Mouse (Mus musculus) myocyte (in vitro differentiated cells): Measurements from ENCODE around the gene Olfr373. TPM values are rescaled to one million over a fixed set of nuclear protein-coding genes. Genes with fewer than 3 reads are reported as not detected.
"Not testable (repeated sequence)": the region's sequence is repeated elsewhere in the genome, so short reads cannot be mapped to it uniquely, and the experiment has no call there.

Experiments used
- H3K27me3 ChIP-seq: one replicate; pipeline ENCODE4 v1.6.1; 2011; ENCODE audit not compliant: control insufficient read depth, insufficient read depth, insufficient read length
- H3K36me3 ChIP-seq: one replicate; pipeline ENCODE4 v1.6.1; 2011; ENCODE audit not compliant: control insufficient read depth, insufficient read depth
- H3K4me2 ChIP-seq: one replicate; pipeline ENCODE4 v1.6.1; 2011; ENCODE audit warnings: low read depth, control low read depth
- H3K4me3 ChIP-seq: one replicate; pipeline ENCODE4 v1.5.1; 2011; ENCODE audit warnings: mild to moderate bottlenecking, control low read depth, moderate library complexity
- H3K79me2 ChIP-seq: one replicate; pipeline ENCODE4 v1.6.1; 2011; ENCODE audit not compliant: control insufficient read depth, insufficient read depth
- H3ac ChIP-seq: one replicate; pipeline ENCODE4 v1.6.1; 2011; ENCODE audit not compliant: control insufficient read depth, insufficient read length
- CEBPB ChIP-seq: IDR thresholded peaks from 2 replicates; pipeline ENCODE4 v1.6.1; 2011; ENCODE audit warnings: mild to moderate bottlenecking, moderate library complexity; ENCODE audit not compliant: poor library complexity, insufficient read depth, severe bottlenecking
- E2F4 ChIP-seq: IDR thresholded peaks from one replicate; pipeline ENCODE4 v1.6.1; 2011; ENCODE audit warnings: mild to moderate bottlenecking, control low read depth, moderate library complexity; ENCODE audit not compliant: insufficient read depth
- MAX ChIP-seq: IDR thresholded peaks from one replicate; pipeline ENCODE4 v1.6.1; 2011; ENCODE audit warnings: low read depth, mild to moderate bottlenecking, control low read depth
- MYOD1 ChIP-seq, 3 experiments: IDR thresholded peaks; one replicate each; pipeline ENCODE4 v1.6.1; 2011; ENCODE audit warnings: control low read depth in 2 of 3, low read depth in 2 of 3, mild to moderate bottlenecking in 2 of 3, moderate library complexity in 1 of 3; ENCODE audit not compliant: insufficient read length in 2 of 3, control insufficient read depth in 1 of 3
- MYOG ChIP-seq, 3 experiments: IDR thresholded peaks; one replicate each; pipeline ENCODE4 v1.6.1; 2011; ENCODE audit warnings: control low read depth in 2 of 3, low read depth in 2 of 3, mild to moderate bottlenecking in 2 of 3; ENCODE audit not compliant: insufficient read length in 2 of 3, control insufficient read depth in 1 of 3, insufficient read depth in 1 of 3
- POLR2A ChIP-seq: IDR thresholded peaks from one replicate; pipeline ENCODE4 v1.6.1; 2011; ENCODE audit warnings: low read depth, mild to moderate bottlenecking, control low read depth, moderate library complexity; ENCODE audit not compliant: insufficient read length
- POLR2AphosphoS2 ChIP-seq: IDR thresholded peaks from one replicate; pipeline ENCODE4 v1.6.1; 2011; ENCODE audit warnings: low read depth, control low read depth; ENCODE audit not compliant: insufficient read length
- REST ChIP-seq: IDR thresholded peaks from one replicate; pipeline ENCODE4 v1.6.1; 2011; ENCODE audit warnings: mild to moderate bottlenecking, control low read depth, moderate library complexity; ENCODE audit not compliant: insufficient read depth, insufficient read length
- SRF ChIP-seq: IDR thresholded peaks from one replicate; pipeline ENCODE4 v1.6.1; 2011; ENCODE audit warnings: low read depth; ENCODE audit not compliant: control insufficient read depth, insufficient read length
- TCF12 ChIP-seq: IDR thresholded peaks from one replicate; pipeline ENCODE4 v1.6.1; 2011; ENCODE audit warnings: mild to moderate bottlenecking, control low read depth; ENCODE audit not compliant: poor library complexity, insufficient read depth, severe bottlenecking
- TCF3 ChIP-seq: IDR thresholded peaks from one replicate; pipeline ENCODE4 v1.6.1; 2011; ENCODE audit warnings: low read depth, control low read depth; ENCODE audit not compliant: insufficient read length
- USF1 ChIP-seq: IDR thresholded peaks from one replicate; pipeline ENCODE4 v1.6.1; 2011; ENCODE audit warnings: low read depth, mild to moderate bottlenecking, control low read depth, moderate library complexity
- polyA plus RNA-seq: library from polyadenylated mRNA; unstranded; fragments of >200 nt; fragmentation: generic; extraction: Trizol; gene quantifications from one replicate; pipeline ENCODE4 v1.2.1, GENCODE M21; 2012; ENCODE audit warnings: missing spikeins

Olfr373 gene
- not detected for polyA plus RNA-seq

DNA sequence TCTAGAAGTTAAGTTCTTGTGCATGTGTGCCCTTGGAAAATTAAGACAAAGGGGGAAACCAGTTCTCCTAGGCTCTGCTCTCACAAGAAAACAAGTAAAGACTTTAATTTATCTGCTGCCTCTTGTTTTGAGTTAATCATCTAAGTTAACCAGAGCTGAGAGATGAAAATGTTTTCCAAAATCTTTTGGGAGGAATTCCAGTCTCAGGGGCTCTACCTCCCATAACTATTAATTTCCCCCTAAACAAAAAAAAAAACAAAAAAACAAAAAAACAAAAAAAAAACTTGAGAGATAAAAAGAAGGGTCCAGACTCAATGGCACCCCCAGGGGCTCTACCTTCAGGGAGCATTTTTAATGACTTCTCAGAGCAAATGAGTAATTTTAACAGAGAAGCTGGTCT lies at the start of gene Olfr373:
Olfr373 (plus strand) TSS at position 301 of the 400 bp plus-strand sequence.
- not testable (repeated sequence) for H3K36me3 ChIP-seq, H3K4me2 ChIP-seq, H3ac ChIP-seq, H3K4me3 ChIP-seq, H3K79me2 ChIP-seq, H3K27me3 ChIP-seq

DNA sequence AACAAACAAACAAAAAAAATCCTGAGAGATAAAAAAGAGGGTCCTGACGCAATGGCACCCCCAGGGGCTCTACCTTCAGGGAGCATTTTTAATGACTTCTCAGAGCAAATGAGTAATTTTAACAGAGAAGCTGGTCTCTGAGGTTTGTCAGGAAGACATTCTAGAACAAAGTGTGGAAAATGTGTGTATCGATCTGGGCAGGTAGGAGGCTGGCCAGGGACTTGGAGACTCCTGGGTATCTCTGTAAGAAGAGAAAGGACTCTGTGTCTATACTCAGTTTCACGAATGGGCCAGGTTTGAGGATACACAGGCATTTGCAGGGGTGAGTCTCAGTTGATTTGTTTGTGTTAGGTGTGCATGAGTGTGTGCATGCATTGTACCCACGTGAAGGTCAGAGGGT lies 42.1 kb upstream of the Olfr373 start, which contains the start of gene Olfr372:
Olfr372 (plus strand) TSS at position 301 of the 400 bp plus-strand sequence.
- H3K4me2 ChIP-seq, H3ac ChIP-seq, H3K79me2 ChIP-seq, H3K36me3 ChIP-seq, H3K4me3 ChIP-seq, H3K27me3 ChIP-seq: not testable (repeated sequence)

DNA sequence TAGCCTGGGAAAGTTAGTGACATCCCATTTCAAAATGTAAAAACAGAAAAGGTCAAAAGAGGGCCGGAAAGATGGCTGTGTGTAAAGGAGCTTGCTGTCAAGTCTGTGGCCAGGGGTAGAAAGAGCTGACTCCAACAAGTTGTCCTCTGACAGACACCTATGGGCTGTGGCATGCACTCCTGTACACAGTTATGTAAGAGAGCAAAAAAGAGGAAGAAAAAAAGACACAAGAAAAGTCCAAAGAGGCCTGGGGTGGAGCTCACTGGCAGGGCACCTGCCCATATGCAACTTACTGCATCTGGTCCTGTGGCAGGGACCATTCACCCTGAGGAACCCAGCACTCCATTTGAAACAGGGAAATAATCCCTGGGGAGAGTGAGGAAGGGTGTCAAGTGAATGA lies 40.5 kb upstream of the Olfr373 start:
- no peaks in the 10 kb centered on the region for H3K79me2 ChIP-seq
- H3K4me2 ChIP-seq, result no peak overlapping the region
- H3K4me3 ChIP-seq, result no peak overlapping the region
- TF ChIP-seq CEBPB (no peak), POLR2AphosphoS2 (no peak), POLR2A (no peak), MAX (no peak), E2F4 (no peak), USF1 (no peak), SRF (no peak)
- H3K27me3 ChIP-seq, result no peaks in the 10 kb centered on the region
- H3K36me3 ChIP-seq, result no peaks in the 10 kb centered on the region
- H3ac ChIP-seq, result no peak overlapping the region

DNA sequence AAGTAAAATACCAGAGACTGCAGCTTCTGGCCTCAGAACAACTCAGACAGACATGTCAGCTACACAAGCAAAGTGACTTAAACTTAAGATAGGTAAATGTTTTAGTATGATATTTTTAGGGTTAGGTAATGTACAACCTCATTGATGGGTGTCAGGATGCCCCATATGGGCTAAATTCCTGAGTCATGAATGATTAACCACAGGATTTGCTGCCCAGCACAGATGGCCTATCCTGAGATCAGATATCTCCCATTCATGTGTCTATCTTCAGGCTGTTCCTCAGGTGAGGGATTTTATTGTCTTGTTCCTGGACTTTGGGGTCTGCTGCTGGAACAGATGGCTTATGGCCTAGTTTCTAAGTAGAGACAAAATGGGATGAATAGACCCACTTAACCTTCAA lies 28.3 kb upstream of the Olfr373 start:
- H3K36me3 ChIP-seq, H3ac ChIP-seq, H3K27me3 ChIP-seq, H3K4me2 ChIP-seq, H3K4me3 ChIP-seq, H3K79me2 ChIP-seq: not testable (repeated sequence)

DNA sequence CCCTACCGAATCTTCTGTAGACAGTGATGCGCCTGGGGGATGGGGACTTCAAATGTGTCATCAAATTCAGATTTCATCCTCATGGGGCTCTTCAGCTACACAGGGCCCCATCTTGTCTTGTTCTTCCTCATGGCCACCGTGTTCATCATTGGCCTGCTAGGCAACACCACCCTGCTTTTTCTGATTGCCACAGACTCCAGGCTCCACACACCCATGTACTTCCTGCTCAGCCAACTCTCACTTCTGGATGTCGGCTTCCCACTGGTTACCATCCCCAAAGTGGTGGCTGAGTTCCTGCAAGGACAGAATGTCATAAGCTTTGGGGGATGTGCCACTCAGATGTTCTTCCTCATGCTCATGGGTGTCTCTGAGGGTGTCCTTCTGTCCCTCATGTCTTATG lies 25.3 kb upstream of the Olfr373 start:
- not testable (repeated sequence) for H3K4me2 ChIP-seq, H3K27me3 ChIP-seq

DNA sequence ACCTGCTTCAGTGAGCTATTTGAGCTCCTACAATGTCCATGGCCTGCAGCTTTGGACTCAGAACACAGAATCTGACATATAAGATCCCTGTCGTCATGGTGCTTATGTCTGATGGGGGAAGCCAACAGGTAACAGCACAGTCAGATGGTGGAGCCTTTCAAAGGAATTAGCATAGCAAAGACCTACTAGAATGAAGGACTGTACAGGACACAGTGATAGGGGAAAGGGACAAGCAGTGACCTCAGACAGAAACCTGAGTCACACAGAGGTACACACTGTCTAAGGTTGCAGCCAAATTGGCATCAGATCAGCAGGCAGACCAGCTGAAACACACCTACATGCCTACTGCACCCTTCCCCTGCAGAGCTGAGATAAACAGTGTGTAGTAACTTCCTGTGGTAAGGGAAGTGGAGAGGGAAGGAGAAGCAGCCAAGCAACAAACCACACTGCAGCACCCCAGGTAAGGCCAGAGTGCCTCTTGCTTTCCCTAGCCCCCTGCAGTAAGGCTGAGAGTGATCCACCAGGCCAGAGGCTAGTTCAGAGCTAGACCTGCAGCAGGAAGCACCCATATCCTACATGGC lies 16.1 kb upstream of the Olfr373 start:
- H3K36me3 ChIP-seq, H3K27me3 ChIP-seq, H3K4me2 ChIP-seq, H3K4me3 ChIP-seq, H3ac ChIP-seq, H3K79me2 ChIP-seq: not testable (repeated sequence)

More for the DNA sequence above, 25.3 kb upstream of the Olfr373 start:
- not testable (repeated sequence) for H3K36me3 ChIP-seq, H3ac ChIP-seq, H3K4me3 ChIP-seq, H3K79me2 ChIP-seq

DNA sequence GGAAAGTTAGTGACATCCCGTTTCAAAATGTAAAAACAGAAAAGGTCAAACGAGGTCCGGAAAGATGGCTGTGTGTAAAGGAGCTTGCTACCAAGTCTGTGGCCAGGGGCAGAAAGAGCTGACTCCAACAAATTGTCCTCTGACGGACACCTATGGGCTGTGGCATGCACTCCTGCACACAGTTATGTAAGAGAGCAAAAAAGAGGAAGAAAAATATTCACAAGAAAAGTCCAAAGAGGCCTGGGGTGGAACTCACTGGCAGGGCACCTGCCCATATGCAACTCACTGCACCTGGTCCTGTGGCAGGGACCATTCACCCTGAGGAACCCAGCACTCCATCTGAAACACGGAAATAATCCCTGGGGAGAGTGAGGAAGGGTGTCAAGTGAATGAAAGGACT lies 1.8 kb downstream of the Olfr373 start:
- TF ChIP-seq MAX, result no peak
- no peak for TF ChIP-seq E2F4
- TF ChIP-seq REST, result no peak
- no peak for TF ChIP-seq MYOD1 (IDR thresholded peaks at IDR 0.05; ENCODE audit: control insufficient read depth in 1 of 3, insufficient read length in 2 of 3, low read depth in 2 of 3)
- TF ChIP-seq TCF12, result no peak
- TF ChIP-seq CEBPB, result no peak
- TF ChIP-seq SRF, result no peak
- no peak for TF ChIP-seq MYOG (IDR thresholded peaks at IDR 0.05; ENCODE audit: control insufficient read depth in 1 of 3, insufficient read depth in 1 of 3, insufficient read length in 2 of 3, low read depth in 2 of 3)
- no peak for TF ChIP-seq USF1
- TF ChIP-seq POLR2AphosphoS2, result no peak
- TF ChIP-seq TCF3, result no peak
- TF ChIP-seq POLR2A, result no peak
- H3K27me3 ChIP-seq, result no peaks in the 10 kb centered on the region
- no peaks in the 10 kb centered on the region for H3K36me3 ChIP-seq
- no peak overlapping the region for H3K4me3 ChIP-seq
- no peak overlapping the region for H3K4me2 ChIP-seq
- no peak overlapping the region for H3ac ChIP-seq
- no peaks in the 10 kb centered on the region for H3K79me2 ChIP-seq

DNA sequence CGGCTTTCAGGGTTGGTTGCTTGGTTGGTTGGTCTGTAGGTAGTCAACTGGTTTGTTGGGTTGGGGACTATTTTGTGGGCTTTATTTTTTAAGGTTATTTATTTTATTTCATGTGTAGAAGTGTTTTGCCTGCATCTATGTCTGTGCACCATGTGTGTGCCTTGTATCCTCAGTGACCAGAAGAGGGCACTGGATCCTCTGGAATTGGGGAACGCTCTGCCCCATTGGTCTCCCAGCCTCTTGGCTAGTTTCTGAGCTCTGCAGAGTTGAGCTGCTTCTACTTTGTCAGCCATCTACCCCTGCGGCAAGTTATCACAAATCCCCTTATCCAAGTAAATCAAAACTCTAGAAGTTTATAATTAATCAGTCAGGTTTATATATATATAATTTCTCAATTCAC lies 4.6 kb downstream of the Olfr373 start:
- not testable (repeated sequence) for H3K4me3 ChIP-seq, H3K79me2 ChIP-seq, H3K27me3 ChIP-seq, H3K36me3 ChIP-seq, H3ac ChIP-seq, H3K4me2 ChIP-seq

DNA sequence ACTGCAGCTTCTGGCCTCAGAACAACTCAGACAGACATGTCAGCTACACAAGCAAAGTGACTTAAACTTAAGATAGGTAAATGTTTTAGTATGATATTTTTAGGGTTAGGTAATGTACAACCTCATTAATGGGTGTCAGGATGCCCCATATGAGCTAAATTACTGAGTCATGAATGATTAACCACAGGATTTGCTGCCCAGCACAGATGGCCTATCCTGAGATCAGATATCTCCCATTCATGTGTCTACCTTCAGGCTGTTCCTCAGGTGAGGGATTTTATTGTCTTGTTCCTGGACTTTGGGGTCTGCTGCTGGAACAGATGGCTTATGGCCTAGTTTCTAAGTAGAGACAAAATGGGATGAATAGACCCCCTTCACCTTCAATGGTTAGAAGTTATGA lies 13.7 kb downstream of the Olfr373 start:
- H3K36me3 ChIP-seq, H3K4me2 ChIP-seq, H3K4me3 ChIP-seq, H3K79me2 ChIP-seq, H3K27me3 ChIP-seq, H3ac ChIP-seq: not testable (repeated sequence)
